Mouse (Mus musculus) heart, embryonic 12.5 days (tissue): ENCODE results near the gene Snx27. TPM values are rescaled to one million over a fixed set of nuclear protein-coding genes. Genes with fewer than 3 reads are reported as not detected.

Experiments used
- ATAC-seq: fragments of 200-750 bp; cut with Nextera tagmentation; 2 replicates; pipeline ENCODE4 v1.8.0; 2017; ENCODE audit warnings: moderate TSS enrichment, moderate library complexity; ENCODE audit not compliant: insufficient number of reproducible peaks, low FRiP score
- H3K27ac ChIP-seq: fragments of 300-500 bp; sonication (generic); 2 replicates; pipeline ENCODE4 v1.5.1; 2016; ENCODE audit warnings: mild to moderate bottlenecking, moderate library complexity; ENCODE audit not compliant: poor library complexity, severe bottlenecking
- H3K27me3 ChIP-seq: fragments of 300-500 bp; sonication (generic); replicated peaks from 2 replicates; pipeline ENCODE4 v1.6.1; 2016; ENCODE audit warnings: mild to moderate bottlenecking, moderate library complexity
- H3K36me3 ChIP-seq: fragments of 300-500 bp; sonication (generic); 2 replicates; pipeline ENCODE4 v1.6.1; 2016; ENCODE audit warnings: mild to moderate bottlenecking, moderate library complexity
- H3K4me1 ChIP-seq: fragments of 300-500 bp; sonication (generic); replicated peaks from 2 replicates; pipeline ENCODE4 v1.6.1; 2016; ENCODE audit warnings: mild to moderate bottlenecking
- H3K4me2 ChIP-seq: fragments of 300-500 bp; sonication (generic); 2 replicates; pipeline ENCODE4 v1.6.1; 2016; ENCODE audit warnings: mild to moderate bottlenecking, moderate library complexity
- H3K4me3 ChIP-seq: fragments of 300-500 bp; sonication (generic); 2 replicates; pipeline ENCODE4 v1.5.1; 2016; ENCODE audit warnings: mild to moderate bottlenecking
- H3K9ac ChIP-seq: fragments of 300-500 bp; sonication (generic); 2 replicates; pipeline ENCODE4 v1.6.1; 2016; ENCODE audit warnings: mild to moderate bottlenecking, moderate library complexity
- H3K9me3 ChIP-seq: fragments of 300-500 bp; sonication (generic); replicated peaks from 2 replicates; pipeline ENCODE4 v1.6.1; 2016; ENCODE audit warnings: mild to moderate bottlenecking, moderate library complexity
- WGBS: fragments of 180-500 bp; shearing (Covaris S2); methylation state at CpG from one replicate; pipeline ENCODE4 v1.1.7; 2016; 5-methylcytosine and 5-hydroxymethylcytosine counted together
- polyA plus RNA-seq: library from polyadenylated mRNA; unstranded; fragments of >200 nt; fragmentation: Nextera tagmentation; extraction: Ambion mirVana; gene quantifications from 2 replicates; pipeline ENCODE4 v1.2.1, GENCODE M21; 2016

The Snx27 gene
- polyA plus RNA-seq, 1 experiment from 2014 or later = 40.3 TPM

GRCm38 (mm10) chr3:94476301-94477035, 106.0 kb downstream of the Snx27 start:
- no peak overlapping the region for H3K27ac ChIP-seq

GRCm38 (mm10) chr3:94473567-94474232, 108.8 kb downstream of the Snx27 start:
- Histone ChIP-seq H3K27ac (peak overlapping the region; percentile 29; the same call in 1 of the 2 replicates), H3K9ac (no peak overlapping the region), H3K4me1 (peaks cover 40% of the 10 kb centered on the region), H3K9me3 (no peaks in the 10 kb centered on the region), H3K36me3 (no peaks in the 10 kb centered on the region), H3K27me3 (peaks cover 8% of the 10 kb centered on the region), H3K4me2 (no peak overlapping the region), H3K4me3 (no peak overlapping the region)
- 31% methylated on average over 5 of the region's 5 CpGs for WGBS
- ATAC-seq = no peak

More at GRCm38 (mm10) chr3:94476301-94477035, 106.0 kb downstream of the Snx27 start:
- ATAC-seq = no peak
- WGBS = 40% methylated on average over 8 of the region's 8 CpGs
- Histone ChIP-seq H3K9ac (no peak overlapping the region), H3K4me1 (peaks cover 49% of the 10 kb centered on the region), H3K27me3 (peaks cover 35% of the 10 kb centered on the region), H3K36me3 (no peaks in the 10 kb centered on the region), H3K4me3 (no peak overlapping the region), H3K9me3 (no peaks in the 10 kb centered on the region), H3K4me2 (no peak overlapping the region)

- H3K9me3 ChIP-seq = no peaks in the 10 kb centered on the region
- peaks cover 36% of the 10 kb centered on the region for H3K4me1 ChIP-seq
- peak overlapping the region; percentile 71 for H3K27ac ChIP-seq
- no peaks in the 10 kb centered on the region for H3K36me3 ChIP-seq
- 30% methylated on average over 10 of the region's 10 CpGs for WGBS
- H3K4me2 ChIP-seq = peak overlapping the region; percentile 76
- peak overlapping the region; percentile 53; the same call in 1 of the 2 replicates for H3K9ac ChIP-seq
- peaks cover 2% of the 10 kb centered on the region; the same call in 1 of the 2 replicates for H3K27me3 ChIP-seq
- ATAC-seq = no peak
- peak overlapping the region; percentile 35; the same call in 1 of the 2 replicates for H3K4me3 ChIP-seq
These were observed 109.4 kb downstream of the Snx27 start for GRCm38 (mm10) chr3:94473115-94473505.

- Histone ChIP-seq H3K9ac (peak overlapping the region; percentile 53; the same call in 1 of the 2 replicates), H3K27ac (peak overlapping the region; percentile 71), H3K4me2 (peak overlapping the region; percentile 76), H3K4me3 (peak overlapping the region; percentile 35), H3K4me1 (peaks cover 35% of the 10 kb centered on the region), H3K36me3 (no peaks in the 10 kb centered on the region), H3K27me3 (no peaks in the 10 kb centered on the region), H3K9me3 (no peaks in the 10 kb centered on the region)
- peak; percentile 78 for ATAC-seq
- WGBS = 7% methylated on average over 28 of the region's 28 CpGs
These were observed 109.9 kb downstream of the Snx27 start for GRCm38 (mm10) chr3:94472447-94473114.

GRCm38 (mm10) chr3:94468931-94469330, 113.6 kb downstream of the Snx27 start:
- no peak overlapping the region for H3K4me3 ChIP-seq
- H3K27ac ChIP-seq = no peak overlapping the region
- no peaks in the 10 kb centered on the region for H3K27me3 ChIP-seq
- H3K9me3 ChIP-seq = no peaks in the 10 kb centered on the region
- WGBS = 51% methylated on average over 3 of the region's 3 CpGs
- no peak overlapping the region for H3K9ac ChIP-seq
- no peaks in the 10 kb centered on the region for H3K36me3 ChIP-seq
- no peak overlapping the region for H3K4me2 ChIP-seq
- no peak for ATAC-seq
- peaks cover 23% of the 10 kb centered on the region for H3K4me1 ChIP-seq

- no peak for ATAC-seq
- no peaks in the 10 kb centered on the region for H3K36me3 ChIP-seq
- H3K4me3 ChIP-seq = no peak overlapping the region
- H3K4me2 ChIP-seq = no peak overlapping the region
- 70% methylated on average over 13 of the region's 13 CpGs for WGBS
- H3K9me3 ChIP-seq = no peaks in the 10 kb centered on the region
- H3K4me1 ChIP-seq = peaks cover 5% of the 10 kb centered on the region; the same call in 1 of the 2 replicates
- no peak overlapping the region for H3K9ac ChIP-seq
- H3K27me3 ChIP-seq = no peaks in the 10 kb centered on the region
- no peak overlapping the region for H3K27ac ChIP-seq
These were observed 116.7 kb downstream of the Snx27 start for GRCm38 (mm10) chr3:94465632-94466430.

GRCm38 (mm10) chr3:94463926-94464578, 118.5 kb downstream of the Snx27 start:
- Histone ChIP-seq H3K27me3 (no peaks in the 10 kb centered on the region), H3K27ac (no peak overlapping the region), H3K4me2 (no peak overlapping the region), H3K36me3 (no peaks in the 10 kb centered on the region), H3K9ac (no peak overlapping the region), H3K4me3 (no peak overlapping the region), H3K4me1 (peaks cover 5% of the 10 kb centered on the region; the same call in 1 of the 2 replicates), H3K9me3 (0 out of 2 replicates have a peak, but pooled peaks cover under 1% of the 10 kb centered on the region)
- WGBS = 51% methylated on average over 11 of the region's 11 CpGs
- ATAC-seq = peak; percentile 33; the same call in 1 of the 2 replicates

- Histone ChIP-seq H3K36me3 (no peaks in the 10 kb centered on the region), H3K27me3 (peaks cover 7% of the 10 kb centered on the region), H3K4me1 (peaks cover 5% of the 10 kb centered on the region; the same call in 1 of the 2 replicates), H3K4me3 (no peak overlapping the region), H3K9ac (no peak overlapping the region), H3K9me3 (peaks cover 4% of the 10 kb centered on the region), H3K4me2 (no peak overlapping the region), H3K27ac (no peak overlapping the region)
- no peak for ATAC-seq
- WGBS = 90% methylated on average over 2 of the region's 2 CpGs
These were observed 122.7 kb downstream of the Snx27 start for GRCm38 (mm10) chr3:94459834-94460233.

- no peak overlapping the region for H3K9ac ChIP-seq
- H3K4me2 ChIP-seq = no peak overlapping the region; the same call in 1 of the 2 replicates
- H3K4me3 ChIP-seq = no peak overlapping the region
These were observed 125.5 kb downstream of the Snx27 start for GRCm38 (mm10) chr3:94457055-94457454.

GRCm38 (mm10) chr3:94456529-94457000, 126.0 kb downstream of the Snx27 start:
- ATAC-seq = peak; percentile 82
- H3K9me3 ChIP-seq = peaks cover 4% of the 10 kb centered on the region

More at GRCm38 (mm10) chr3:94457055-94457454, 125.5 kb downstream of the Snx27 start:
- peaks cover 7% of the 10 kb centered on the region for H3K27me3 ChIP-seq
- no peaks in the 10 kb centered on the region for H3K4me1 ChIP-seq
- H3K36me3 ChIP-seq = no peaks in the 10 kb centered on the region
- no peak for ATAC-seq
- peaks cover 4% of the 10 kb centered on the region for H3K9me3 ChIP-seq
- 70% methylated on average over 3 of the region's 3 CpGs for WGBS
- H3K27ac ChIP-seq = no peak overlapping the region

More at GRCm38 (mm10) chr3:94456529-94457000, 126.0 kb downstream of the Snx27 start:
- H3K36me3 ChIP-seq = no peaks in the 10 kb centered on the region
- no peak overlapping the region for H3K27ac ChIP-seq
- no peak overlapping the region for H3K9ac ChIP-seq
- no peaks in the 10 kb centered on the region for H3K4me1 ChIP-seq
- peaks cover 7% of the 10 kb centered on the region for H3K27me3 ChIP-seq
- 2% methylated on average over 12 of the region's 12 CpGs for WGBS
- H3K4me3 ChIP-seq = peak overlapping the region; percentile 42
- peak overlapping the region; percentile 63 for H3K4me2 ChIP-seq
